Mouse (Mus musculus) embryonic facial prominence, embryonic 10.5 days (tissue): ENCODE results near the gene Olfr172. TPM values are rescaled to one million over a fixed set of nuclear protein-coding genes. Genes with fewer than 3 reads are reported as not detected.

Source experiments
- DNase-seq: peaks from one replicate; pipeline ENCODE4 v3.0.0-alpha.2; 2017; ENCODE audit warnings: low spot score
- H3K27ac ChIP-seq: fragments of 300-500 bp; sonication (generic); replicated peaks from 2 replicates; pipeline ENCODE4 v1.5.1; 2016; ENCODE audit warnings: mild to moderate bottlenecking
- H3K27me3 ChIP-seq: fragments of 300-500 bp; sonication (generic); replicated peaks from 2 replicates; pipeline ENCODE4 v1.6.1; 2016; ENCODE audit warnings: low read depth, mild to moderate bottlenecking; ENCODE audit not compliant: poor library complexity, severe bottlenecking
- H3K36me3 ChIP-seq: fragments of 300-500 bp; sonication (generic); replicated peaks from 2 replicates; pipeline ENCODE4 v1.6.1; 2016; ENCODE audit warnings: mild to moderate bottlenecking, moderate library complexity
- H3K4me1 ChIP-seq: fragments of 300-500 bp; sonication (generic); 2 replicates; pipeline ENCODE4 v1.6.1; 2016
- H3K4me3 ChIP-seq: fragments of 300-500 bp; sonication (generic); 2 replicates; pipeline ENCODE4 v1.5.1; 2016; ENCODE audit warnings: mild to moderate bottlenecking, moderate library complexity
- H3K9me3 ChIP-seq: fragments of 300-500 bp; sonication (generic); 2 replicates; pipeline ENCODE4 v1.6.1; 2016; ENCODE audit warnings: mild to moderate bottlenecking
- WGBS: fragments of 180-500 bp; shearing (Covaris S2); methylation state at CpG from one replicate; pipeline ENCODE4 v1.1.7; 2016; 5-methylcytosine and 5-hydroxymethylcytosine counted together
- polyA plus RNA-seq: library from polyadenylated mRNA; unstranded; fragments of >200 nt; fragmentation: Nextera tagmentation; extraction: Ambion mirVana; gene quantifications from 2 replicates; pipeline ENCODE4 v1.2.1, GENCODE M21; 2016

The Olfr172 gene
- not detected in 2 replicates for polyA plus RNA-seq

DNA sequence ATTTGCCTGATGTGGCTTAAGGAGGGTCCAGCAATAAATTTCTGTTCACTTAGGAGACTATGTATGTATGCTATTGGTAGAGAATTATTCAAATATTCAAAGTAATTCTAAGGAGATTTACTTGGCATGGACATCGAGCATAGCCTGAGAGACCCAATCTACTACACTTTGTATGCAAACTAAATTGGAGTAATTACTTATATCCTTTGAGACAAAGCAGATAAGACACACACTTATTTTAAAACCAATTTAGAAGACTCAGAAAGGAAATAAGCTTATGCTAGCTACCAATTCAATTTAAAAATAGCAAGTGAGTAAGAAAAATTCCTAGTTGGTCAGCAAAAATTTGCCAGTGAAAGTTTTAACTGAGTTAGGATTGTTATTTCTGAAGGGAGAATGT lies at the start of gene Olfr172:
Gene Olfr172, minus strand, starts transcription at position 101 of the 400 bp plus-strand sequence.
- Histone ChIP-seq H3K36me3 (no peaks in the 10 kb centered on the region), H3K9me3 (no peaks in the 10 kb centered on the region), H3K4me3 (no peak within 1 kb of the TSS), H3K27ac (no peak within 1 kb of the TSS), H3K27me3 (no peaks in the 10 kb centered on the region), H3K4me1 (no peaks in the 10 kb centered on the region)
- WGBS = 89% methylated on average over 1 of the region's 1 CpGs
- DNase-seq = no peak

GRCm38 (mm10) chr16:58800168-58800567 lies 37.2 kb upstream of the Olfr172 start, which contains the start of gene Olfr173:
Gene Olfr173, minus strand, starts transcription at chr16:58800268.
- no peak for DNase-seq
- H3K4me1 ChIP-seq = no peaks in the 10 kb centered on the region
- WGBS = 74% methylated on average over 2 of the region's 2 CpGs
- no peak within 1 kb of the TSS for H3K27ac ChIP-seq
- no peaks in the 10 kb centered on the region for H3K36me3 ChIP-seq
- H3K4me3 ChIP-seq = no peak within 1 kb of the TSS
- H3K9me3 ChIP-seq = no peaks in the 10 kb centered on the region
- no peaks in the 10 kb centered on the region for H3K27me3 ChIP-seq

- no peak overlapping the region for H3K4me3 ChIP-seq
- DNase-seq = no peak
- no peak overlapping the region for H3K27ac ChIP-seq
- H3K27me3 ChIP-seq = no peaks in the 10 kb centered on the region
- no peaks in the 10 kb centered on the region for H3K4me1 ChIP-seq
- H3K36me3 ChIP-seq = no peaks in the 10 kb centered on the region
- H3K9me3 ChIP-seq = no peaks in the 10 kb centered on the region
Observed at GRCm38 (mm10) chr16:58756191-58756590, 6.8 kb downstream of the Olfr172 start.

- Histone ChIP-seq H3K4me1 (no peaks in the 10 kb centered on the region), H3K27ac (no peak overlapping the region), H3K9me3 (no peaks in the 10 kb centered on the region), H3K36me3 (no peaks in the 10 kb centered on the region), H3K4me3 (no peak overlapping the region), H3K27me3 (no peaks in the 10 kb centered on the region)
- no peak for DNase-seq
- WGBS = 45% methylated on average over 1 of the region's 1 CpGs
Observed at GRCm38 (mm10) chr16:58751314-58751713, 11.7 kb downstream of the Olfr172 start.

GRCm38 (mm10) chr16:58746715-58747114 lies 16.3 kb downstream of the Olfr172 start:
- Histone ChIP-seq H3K4me3 (no peak overlapping the region), H3K27me3 (no peaks in the 10 kb centered on the region), H3K27ac (no peak overlapping the region), H3K36me3 (no peaks in the 10 kb centered on the region), H3K4me1 (no peaks in the 10 kb centered on the region), H3K9me3 (no peaks in the 10 kb centered on the region)
- WGBS = 75% methylated on average over 4 of the region's 4 CpGs
- no peak for DNase-seq

DNA sequence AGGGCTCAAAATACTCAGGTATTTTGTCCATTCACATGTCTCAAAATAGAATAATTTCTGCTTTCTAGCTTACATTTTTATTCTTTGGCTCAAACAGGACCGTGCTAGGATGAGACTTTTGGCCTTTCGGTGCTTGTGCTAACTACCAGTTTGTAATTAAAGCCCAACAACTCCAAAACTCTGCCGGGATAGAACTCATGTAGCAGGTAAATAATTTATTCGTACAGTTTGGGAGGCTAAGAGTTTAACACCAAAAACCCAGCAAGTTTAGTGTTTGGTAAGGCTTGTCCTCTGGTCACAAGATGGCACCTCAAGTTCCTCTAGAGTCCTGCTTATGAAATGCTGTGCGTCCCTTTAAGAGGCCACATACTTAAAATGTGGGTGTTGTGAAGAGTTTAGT lies 22.2 kb downstream of the Olfr172 start:
- 95% methylated on average over 5 of the region's 5 CpGs for WGBS
- DNase-seq = no peak
- no peaks in the 10 kb centered on the region for H3K27me3 ChIP-seq
- no peak overlapping the region for H3K27ac ChIP-seq
- no peaks in the 10 kb centered on the region for H3K9me3 ChIP-seq
- no peaks in the 10 kb centered on the region for H3K36me3 ChIP-seq
- H3K4me3 ChIP-seq = no peak overlapping the region
- H3K4me1 ChIP-seq = no peaks in the 10 kb centered on the region

DNA sequence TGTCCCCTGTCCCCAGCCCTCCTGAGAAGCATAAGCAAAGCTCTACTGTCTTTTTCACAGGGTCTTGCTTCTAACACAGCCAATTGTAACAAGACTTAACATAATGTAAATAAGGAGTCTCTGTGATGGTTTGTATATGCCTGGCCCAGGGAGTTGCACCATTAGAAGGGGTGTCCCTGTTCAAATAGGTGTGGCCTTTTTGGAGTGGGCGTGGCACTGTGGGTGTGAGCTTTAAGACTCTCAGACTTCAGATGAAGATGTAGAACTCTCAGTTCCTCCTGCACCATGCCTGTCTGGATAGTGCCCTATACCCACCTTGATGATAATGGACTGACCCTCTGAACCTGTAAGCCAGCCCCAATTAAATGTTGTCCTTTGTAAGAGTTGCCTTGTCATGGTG lies 24.2 kb downstream of the Olfr172 start:
- peaks cover 16% of the 10 kb centered on the region for H3K36me3 ChIP-seq
- no peaks in the 10 kb centered on the region for H3K4me1 ChIP-seq
- no peak overlapping the region for H3K4me3 ChIP-seq
- whole genome bisulfite sequencing = 77% methylated on average over 1 of the region's 1 CpGs
- no peak for DNase-seq
- H3K27me3 ChIP-seq = no peaks in the 10 kb centered on the region
- H3K9me3 ChIP-seq = no peaks in the 10 kb centered on the region
- no peak overlapping the region for H3K27ac ChIP-seq

- H3K27me3 ChIP-seq = no peaks in the 10 kb centered on the region
- H3K9me3 ChIP-seq = no peaks in the 10 kb centered on the region
- no peak overlapping the region for H3K27ac ChIP-seq
- peaks cover 22% of the 10 kb centered on the region for H3K36me3 ChIP-seq
- no peak overlapping the region for H3K4me3 ChIP-seq
- DNase-seq = no peak
- WGBS = 76% methylated on average over 4 of the region's 4 CpGs
- no peaks in the 10 kb centered on the region for H3K4me1 ChIP-seq
Observed at GRCm38 (mm10) chr16:58738205-58738604, 24.8 kb downstream of the Olfr172 start.

DNA sequence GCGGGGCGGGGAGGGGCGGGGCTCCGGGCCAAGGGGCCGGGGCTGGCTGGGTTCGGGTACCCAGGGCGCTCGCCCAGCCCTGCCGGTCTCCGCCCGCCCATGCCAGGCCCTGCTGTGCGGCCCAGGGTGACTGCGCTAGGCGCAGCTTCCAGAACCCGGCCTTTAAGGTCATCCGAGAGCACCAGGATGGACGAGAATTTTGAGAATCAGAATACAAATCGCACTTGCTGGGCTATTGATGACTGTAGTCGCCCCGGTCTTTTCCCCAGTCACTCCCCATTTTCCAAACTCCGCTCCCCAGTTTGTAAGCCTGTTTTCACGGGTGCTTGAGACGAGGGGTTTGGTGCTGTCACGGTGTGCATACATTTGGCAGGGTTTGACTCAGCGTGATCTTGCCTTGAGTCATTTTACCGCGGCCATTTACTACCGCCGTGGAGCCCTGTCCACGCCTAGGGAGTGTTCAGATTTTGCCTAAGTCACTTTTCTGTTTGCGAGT lies 34.8 kb downstream of the Olfr172 start:
- H3K36me3 ChIP-seq = peaks cover 38% of the 10 kb centered on the region
- DNase-seq = no peak
- H3K9me3 ChIP-seq = no peaks in the 10 kb centered on the region
- peaks cover 6% of the 10 kb centered on the region; the same call in 1 of the 2 replicates for H3K4me1 ChIP-seq
- H3K27me3 ChIP-seq = no peaks in the 10 kb centered on the region
- H3K27ac ChIP-seq = peak overlapping the region; percentile 92
- WGBS = under 1% methylated on average over 31 of the region's 31 CpGs
- peak overlapping the region; percentile 83 for H3K4me3 ChIP-seq

DNA sequence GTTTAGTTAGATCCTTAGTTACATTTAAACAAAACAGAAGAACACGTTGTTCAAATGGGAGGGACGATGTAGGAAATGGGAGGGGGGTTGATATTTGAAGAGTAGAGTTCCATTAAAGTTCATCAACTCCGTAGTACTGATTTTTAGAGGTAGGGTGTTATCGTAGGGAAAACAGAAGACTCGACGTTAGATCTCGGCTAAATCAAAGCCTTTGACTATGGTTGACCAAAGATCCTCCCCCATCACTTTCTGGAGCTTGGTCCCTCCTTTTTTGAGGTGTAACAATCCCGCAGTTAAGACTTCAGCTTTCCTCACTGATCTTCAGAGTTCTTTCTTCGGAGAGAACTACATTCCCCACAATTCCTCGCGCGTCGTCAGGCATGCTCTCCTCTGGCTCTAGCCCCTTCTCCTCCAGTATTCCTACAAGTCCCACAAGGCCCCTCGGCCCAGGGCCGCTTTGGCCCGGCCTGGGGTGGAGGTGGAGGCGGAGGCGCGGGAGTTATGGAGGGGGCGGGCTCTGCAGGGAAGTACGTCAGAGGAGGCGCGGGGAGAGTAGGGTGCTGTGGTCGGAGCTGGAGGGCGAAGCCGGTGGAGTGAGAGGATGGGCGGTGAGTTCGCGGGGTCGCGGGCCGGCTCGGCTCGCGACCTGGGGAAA lies 35.4 kb downstream of the Olfr172 start, which contains the start of gene Cldnd1:
Gene Cldnd1, plus strand, starts transcription at position 434 of the 655 bp plus-strand sequence.
- Histone ChIP-seq H3K36me3 (peaks cover 32% of the 10 kb centered on the region), H3K9me3 (no peaks in the 10 kb centered on the region), H3K4me3 (peak within 1 kb of the TSS; percentile 83), H3K4me1 (peaks cover 6% of the 10 kb centered on the region; the same call in 1 of the 2 replicates), H3K27me3 (no peaks in the 10 kb centered on the region), H3K27ac (peak within 1 kb of the TSS; percentile 92)
- peak; percentile 98 for DNase-seq
- WGBS = 2% methylated on average over 35 of the region's 35 CpGs

GRCm38 (mm10) chr16:58726680-58727476 lies 36.1 kb downstream of the Olfr172 start:
- Histone ChIP-seq H3K4me3 (peak overlapping the region; percentile 83), H3K36me3 (peaks cover 24% of the 10 kb centered on the region), H3K4me1 (peaks cover 6% of the 10 kb centered on the region; the same call in 1 of the 2 replicates), H3K27me3 (no peaks in the 10 kb centered on the region), H3K27ac (peak overlapping the region; percentile 92; the same call in 1 of the 2 replicates), H3K9me3 (no peaks in the 10 kb centered on the region)
- DNase-seq = no peak
- 81% methylated on average over 11 of the region's 11 CpGs for WGBS

DNA sequence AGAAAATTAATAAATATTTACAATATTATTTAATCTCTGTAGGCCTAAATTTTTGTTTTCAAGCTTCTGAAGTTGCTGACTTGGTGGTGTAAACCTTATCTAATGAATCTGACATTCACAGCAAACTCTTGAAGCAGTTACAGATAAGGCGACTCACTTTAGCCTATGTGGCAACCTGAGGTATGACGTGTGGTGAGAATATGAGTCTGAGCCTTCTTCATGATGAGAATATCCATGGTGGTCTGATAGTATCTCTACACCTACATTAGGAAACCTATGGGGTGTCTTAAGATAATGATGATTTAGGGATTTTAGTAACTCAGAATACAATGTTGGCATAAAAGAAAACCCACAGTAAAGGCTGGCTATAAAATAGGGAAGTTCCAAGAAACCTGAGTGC lies 40.7 kb downstream of the Olfr172 start:
- WGBS = 82% methylated on average over 2 of the region's 2 CpGs
- H3K4me3 ChIP-seq = no peak overlapping the region

More for the DNA sequence above, 40.7 kb downstream of the Olfr172 start:
- Histone ChIP-seq H3K36me3 (no peaks in the 10 kb centered on the region), H3K9me3 (no peaks in the 10 kb centered on the region), H3K4me1 (no peaks in the 10 kb centered on the region), H3K27me3 (0 out of 2 replicates have a peak, but pooled peaks cover 3% of the 10 kb centered on the region), H3K27ac (no peak overlapping the region)
- no peak for DNase-seq
